Mouse (Mus musculus) adrenal gland, postnatal 36 days (tissue): ENCODE results near the gene Clns1a. TPM values are rescaled to one million over a fixed set of nuclear protein-coding genes. Genes with fewer than 3 reads are reported as not detected.

Experiments
- DNase-seq, 2 experiments: peaks; one replicate each; pipeline ENCODE4 v3.0.0; 2021; ENCODE audit warnings: mixed read lengths in 1 of 2
- total RNA-seq, 2 experiments: library from RNA; stranded (reverse); gene quantifications; 2 replicates each; pipeline ENCODE4 v1.2.3; 2021

The Clns1a gene
- total RNA-seq, 2 experiments from 2014 or later, result 55.6 to 58.4 TPM

GRCm38 (mm10) chr7:97726778-97727177, 30.3 kb downstream of the Clns1a start:
- DNase-seq, result no peak

- no peak for DNase-seq
These were observed 32.5 kb downstream of the Clns1a start for GRCm38 (mm10) chr7:97728666-97729614.

- DNase-seq, result no peak
These were observed 34.0 kb downstream of the Clns1a start for GRCm38 (mm10) chr7:97730427-97730826.

GRCm38 (mm10) chr7:97733606-97734005, 37.2 kb downstream of the Clns1a start:
- no peak for DNase-seq

GRCm38 (mm10) chr7:97735021-97735420, 38.6 kb downstream of the Clns1a start:
- no peak for DNase-seq

- no peak for DNase-seq
These were observed 39.5 kb downstream of the Clns1a start for GRCm38 (mm10) chr7:97735886-97736420.

GRCm38 (mm10) chr7:97737256-97737637, 40.8 kb downstream of the Clns1a start:
- DNase-seq, result no peak

- DNase-seq, result peak; percentile 95 to 97
These were observed 41.4 kb downstream of the Clns1a start, which contains the start of gene Aqp11 for GRCm38 (mm10) chr7:97737638-97738456. Aqp11 (minus strand) TSS chr7:97738289.

GRCm38 (mm10) chr7:97740948-97741347, 44.5 kb downstream of the Clns1a start:
- peak; percentile 73 to 82 for DNase-seq

- no peak for DNase-seq
These were observed 45.4 kb downstream of the Clns1a start for GRCm38 (mm10) chr7:97741756-97742291.

GRCm38 (mm10) chr7:97745299-97745698, 48.9 kb downstream of the Clns1a start:
- peak; percentile 67 to 73 for DNase-seq

GRCm38 (mm10) chr7:97747176-97747707, 50.8 kb downstream of the Clns1a start:
- DNase-seq, result no peak

- peak; percentile 89 to 91 for DNase-seq
These were observed 51.5 kb downstream of the Clns1a start for GRCm38 (mm10) chr7:97747787-97748497.

GRCm38 (mm10) chr7:97748527-97749206, 52.2 kb downstream of the Clns1a start:
- DNase-seq, result peak in 1 of 2 experiments; percentile 30

- DNase-seq, result peak in 1 of 2 experiments; percentile 46
These were observed 53.1 kb downstream of the Clns1a start for GRCm38 (mm10) chr7:97749207-97750190.

GRCm38 (mm10) chr7:97756967-97757881, 60.8 kb downstream of the Clns1a start:
- peak; percentile 54 to 60 for DNase-seq

GRCm38 (mm10) chr7:97764591-97764990, 68.2 kb downstream of the Clns1a start:
- DNase-seq, result peak; percentile 70 to 76
